Mouse (Mus musculus) CH12F3 (cell line): ENCODE results near the gene Ppp2r5c.

Source experiments
- in situ Hi-C: fragments of 300-500 bp; cut with MboI; formaldehyde crosslinking; loops from 2 replicates; pipeline ENCODE4 v1.14.3; 2020; ENCODE audit warnings: low sequenced_read_pairs

Ppp2r5c gene

GRCm38 (mm10) chr12:110446290-110447170 lies at the start of gene Ppp2r5c:
Gene Ppp2r5c (plus strand): TSS chr12:110447120.
- in situ Hi-C loops, result loop anchor here (10.0 kb wide), 1 partner anchor 398 kb away; the partner anchor contains the start of gene Mok

DNA sequence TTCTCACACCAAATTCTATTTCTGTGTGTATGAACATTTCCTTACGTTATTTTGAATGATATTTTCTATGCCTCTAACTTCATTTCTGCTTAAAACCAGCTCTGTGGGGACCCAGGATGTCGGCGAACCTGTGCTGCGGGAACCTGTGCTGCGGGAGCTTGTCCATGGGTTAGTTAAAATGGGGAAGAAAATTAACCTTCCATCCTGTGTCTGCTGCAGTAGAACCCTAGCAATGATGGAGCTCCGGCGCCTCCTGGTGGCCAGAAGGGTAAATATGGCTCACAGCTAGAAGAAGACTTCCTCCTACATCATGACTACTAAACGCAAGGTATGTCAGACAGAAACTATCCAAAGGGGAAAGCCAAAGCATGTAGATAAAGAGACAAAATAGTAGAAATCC lies 48.6 kb upstream of the Ppp2r5c start:
- in situ Hi-C loops, result loop anchor here (25.0 kb wide), 1 partner anchor 1336 kb away; the partner anchor contains the start of gene Begain

DNA sequence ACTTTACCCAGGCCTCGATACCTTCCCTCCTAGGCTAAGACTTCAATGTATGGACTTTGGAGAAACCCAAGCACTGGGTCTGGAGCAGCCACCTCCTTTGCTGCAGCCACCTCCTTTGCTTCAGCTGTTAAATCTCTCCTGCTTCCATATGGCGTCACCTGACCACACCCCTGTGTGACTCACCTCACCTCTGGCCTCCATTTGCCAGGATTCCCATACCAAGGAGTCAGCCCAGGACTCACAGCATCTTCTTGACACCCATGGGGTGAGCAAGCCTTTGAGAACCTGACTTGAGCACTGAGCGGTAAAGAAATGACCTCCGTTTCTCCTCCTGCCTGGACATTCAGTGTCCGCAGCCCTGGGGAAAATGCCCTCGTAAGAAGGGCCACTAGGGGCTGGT lies 47.8 kb upstream of the Ppp2r5c start:
- in situ Hi-C loops, result loop anchor here (25.0 kb wide), 1 partner anchor 1337 kb away; the partner anchor contains the start of gene Begain

- in situ Hi-C loops, result no loop called here
Measured at GRCm38 (mm10) chr12:110400936-110401335, 46.0 kb upstream of the Ppp2r5c start.

DNA sequence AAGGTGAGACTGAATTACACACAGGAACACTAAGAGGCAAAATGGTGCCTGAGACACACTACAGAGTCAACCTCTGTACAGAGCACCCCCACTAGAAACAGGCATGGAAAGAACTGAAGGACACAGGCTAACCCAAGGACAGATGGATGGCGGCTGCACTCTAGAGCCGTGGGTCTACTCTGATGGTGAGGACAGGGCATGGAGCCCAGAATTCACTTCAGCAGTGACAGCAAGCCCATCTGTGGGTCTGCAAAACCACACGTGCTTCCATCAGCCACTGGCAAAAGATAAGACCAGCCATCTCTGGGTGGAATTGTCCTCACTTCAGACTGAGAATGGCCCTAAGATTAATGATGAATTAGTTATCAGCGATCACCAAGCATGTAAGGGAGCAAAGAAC lies 45.0 kb upstream of the Ppp2r5c start:
- in situ Hi-C loops, result no loop called here

- in situ Hi-C loops, result no loop called here
Measured at GRCm38 (mm10) chr12:110416244-110416643, 30.7 kb upstream of the Ppp2r5c start.

- in situ Hi-C loops, result no loop called here
Measured at GRCm38 (mm10) chr12:110417023-110417986, 29.6 kb upstream of the Ppp2r5c start.

DNA sequence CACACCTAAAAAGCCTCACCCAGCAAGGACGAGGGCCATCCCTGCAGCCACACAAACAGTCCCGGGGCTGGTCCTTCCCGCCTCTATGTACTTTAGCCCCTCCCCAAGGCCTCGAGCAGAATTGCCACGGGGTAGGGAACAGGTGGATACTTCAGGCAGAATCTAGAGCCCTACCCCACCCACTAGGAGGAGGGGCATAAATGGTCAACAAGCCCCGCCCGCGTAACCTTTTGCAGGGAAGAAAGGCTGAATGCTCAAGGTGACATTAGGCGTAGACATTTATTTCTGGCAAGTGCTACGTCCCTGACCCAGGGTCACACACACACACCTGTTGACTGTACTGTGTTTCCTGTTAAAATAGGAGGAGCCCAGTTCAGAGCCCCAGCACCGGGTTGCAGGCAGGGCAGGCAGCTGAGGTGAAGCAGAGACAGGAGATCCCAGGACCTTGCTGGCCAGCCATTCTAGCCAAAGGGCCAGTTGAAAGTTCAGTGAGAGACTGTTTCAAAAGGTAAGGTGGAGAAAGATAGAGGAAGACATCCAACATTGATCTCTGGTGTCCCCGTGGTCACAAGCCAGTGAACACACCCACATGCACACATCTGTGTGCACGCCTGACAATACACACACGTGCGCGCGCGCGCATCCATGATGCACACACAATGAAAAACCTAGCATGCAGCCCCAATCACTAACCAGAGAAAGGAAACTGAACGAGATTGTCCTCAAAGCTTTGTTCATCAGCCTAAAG lies 28.8 kb upstream of the Ppp2r5c start:
- in situ Hi-C loops, result no loop called here

DNA sequence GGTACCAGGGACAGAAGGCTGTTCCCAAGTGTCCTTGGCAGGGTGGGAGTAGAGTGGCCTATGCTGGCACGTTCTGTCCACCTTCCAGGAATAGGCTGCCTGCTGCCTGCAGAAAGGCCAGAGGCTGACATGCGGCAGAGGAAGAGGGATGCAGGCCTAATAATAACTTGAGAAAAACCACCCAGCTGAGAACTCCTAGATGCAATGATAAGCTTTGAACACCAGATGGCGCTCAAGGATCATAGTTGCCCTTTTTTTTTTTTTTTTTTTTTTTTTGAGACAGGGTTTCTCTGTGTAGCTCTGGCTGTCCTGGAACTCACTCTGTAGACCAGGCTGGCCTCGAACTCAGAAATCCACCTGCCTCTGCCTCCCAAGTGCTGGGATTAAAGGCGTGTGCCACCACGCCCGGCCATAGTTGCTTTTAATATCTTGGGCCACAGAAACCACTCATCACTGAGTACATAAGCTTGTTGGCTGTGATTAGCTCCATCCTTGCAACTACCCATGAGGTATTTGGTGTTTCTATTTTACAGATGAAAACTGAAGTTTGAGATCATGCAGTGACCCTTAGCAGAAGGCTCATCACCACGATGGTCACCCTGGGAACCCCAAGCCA lies 28.1 kb upstream of the Ppp2r5c start:
- in situ Hi-C loops, result no loop called here

- in situ Hi-C loops, result no loop called here
Measured at GRCm38 (mm10) chr12:110419879-110420278, 27.0 kb upstream of the Ppp2r5c start.

GRCm38 (mm10) chr12:110421361-110421760 lies 25.6 kb upstream of the Ppp2r5c start:
- in situ Hi-C loops, result no loop called here

DNA sequence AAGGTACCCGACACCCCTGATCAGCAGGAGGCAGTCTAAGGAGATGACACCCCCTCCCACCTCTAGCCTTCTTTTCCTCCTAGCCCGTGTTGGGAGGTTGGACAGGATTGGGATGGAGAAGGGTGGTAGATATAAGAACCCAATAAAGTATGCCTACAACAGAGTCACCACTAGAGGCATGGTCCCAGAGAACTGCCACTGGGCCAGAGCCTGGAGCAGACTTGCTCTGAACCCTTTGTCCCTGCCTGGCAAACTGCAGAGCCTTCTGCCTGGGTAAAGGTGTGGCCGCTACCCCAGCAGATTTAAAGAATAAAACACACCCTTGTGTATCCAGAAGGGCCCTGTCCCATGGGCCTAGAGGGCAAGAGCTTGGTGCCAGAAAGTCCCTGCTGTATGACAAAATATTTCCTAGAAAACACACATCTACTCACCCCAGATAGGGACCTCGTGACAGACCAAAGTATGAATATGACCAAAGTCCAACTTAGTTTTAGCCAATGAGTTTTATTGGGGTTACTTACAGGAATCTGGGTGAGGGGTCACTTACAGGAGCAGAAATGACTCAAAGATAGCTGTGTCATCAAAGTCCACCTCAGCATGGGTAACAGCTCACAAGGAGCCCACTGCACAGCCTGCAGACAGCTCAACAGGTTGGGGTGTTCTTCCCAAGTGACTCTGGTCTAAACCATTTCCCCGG lies 22.8 kb upstream of the Ppp2r5c start:
- in situ Hi-C loops, result no loop called here

DNA sequence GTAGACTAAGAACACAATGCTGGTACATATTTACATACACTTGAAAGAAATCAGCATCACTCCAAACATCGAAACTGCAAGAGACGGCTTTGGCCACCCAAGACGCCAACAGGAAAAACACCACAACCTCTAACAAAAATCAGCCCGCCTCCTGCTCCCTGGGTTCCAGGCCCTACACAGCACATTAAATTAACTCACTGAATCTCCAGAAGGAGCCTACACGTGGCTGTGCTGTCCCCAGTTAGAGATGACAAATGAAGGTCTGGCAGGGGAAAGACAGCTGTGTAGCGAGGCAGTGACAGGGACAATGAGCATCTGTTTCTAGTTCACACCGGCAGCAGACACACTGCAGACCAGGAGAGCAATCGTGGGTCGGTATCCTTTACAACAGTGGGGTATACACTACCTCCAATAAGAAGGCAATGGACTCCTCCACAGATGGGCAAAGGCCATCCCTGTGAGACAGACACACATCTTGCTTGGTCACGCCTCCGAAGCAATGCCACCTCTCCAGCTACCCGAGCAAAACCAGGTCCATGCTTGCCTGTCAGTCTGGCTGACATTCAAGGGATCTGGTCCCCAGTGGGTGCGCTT lies 20.4 kb upstream of the Ppp2r5c start:
- in situ Hi-C loops, result no loop called here

- in situ Hi-C loops, result no loop called here
Measured at GRCm38 (mm10) chr12:110429340-110429973, 17.5 kb upstream of the Ppp2r5c start.

GRCm38 (mm10) chr12:110429990-110430389 lies 16.9 kb upstream of the Ppp2r5c start:
- in situ Hi-C loops, result no loop called here

DNA sequence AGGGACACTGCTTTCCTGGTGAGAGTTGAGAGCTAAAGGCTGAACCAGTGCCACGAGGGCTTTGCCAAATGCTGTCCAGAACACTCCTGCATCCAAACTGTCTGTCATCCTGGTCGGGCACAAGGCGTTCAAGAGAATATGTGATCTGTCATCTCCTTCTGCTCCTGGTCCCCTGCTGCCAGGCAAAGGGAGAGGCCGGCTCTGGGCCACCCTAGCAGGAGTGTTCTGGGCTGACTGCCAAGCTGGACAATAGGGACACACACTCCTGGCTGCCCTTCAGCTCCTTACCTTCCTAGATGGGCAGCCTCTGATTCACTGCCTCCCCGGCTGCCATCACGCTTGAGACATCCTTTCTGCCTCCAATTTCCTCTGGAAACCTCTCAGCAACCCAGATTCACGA lies 15.1 kb upstream of the Ppp2r5c start:
- in situ Hi-C loops, result no loop called here

GRCm38 (mm10) chr12:110436638-110437366 lies 10.1 kb upstream of the Ppp2r5c start:
- in situ Hi-C loops, result no loop called here

DNA sequence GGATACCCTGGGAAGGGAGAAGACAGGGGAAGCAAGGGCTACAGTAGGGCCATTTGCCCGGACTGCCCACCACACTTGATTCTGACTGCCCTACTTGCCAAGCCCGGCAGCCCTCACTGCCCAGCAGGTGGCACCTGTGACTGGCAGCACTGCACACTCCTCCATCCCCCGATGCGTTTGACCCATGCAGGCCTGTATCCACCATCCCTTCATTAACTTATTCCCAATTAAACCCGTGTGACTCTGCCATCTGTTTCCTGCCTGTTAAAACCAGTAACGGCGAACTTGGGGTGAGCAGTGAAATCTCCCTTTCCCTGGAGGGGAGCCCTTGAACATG lies 9.6 kb upstream of the Ppp2r5c start:
- in situ Hi-C loops, result no loop called here
